Mouse (Mus musculus) C2C12 (cell line): Measurements from ENCODE around the gene Dio1.

Source experiments
- CEBPB ChIP-seq: IDR thresholded peaks from one replicate; pipeline ENCODE4 v1.6.1; 2011; ENCODE audit warnings: low read depth, mild to moderate bottlenecking, control low read depth, moderate library complexity
- CTCF ChIP-seq: IDR thresholded peaks from one replicate; pipeline ENCODE4 v1.5.1; 2011; ENCODE audit not compliant: control insufficient read depth, insufficient read depth, insufficient read length
- MAX ChIP-seq: IDR thresholded peaks from one replicate; pipeline ENCODE4 v1.6.1; 2011; ENCODE audit warnings: mild to moderate bottlenecking, control low read depth

DNA sequence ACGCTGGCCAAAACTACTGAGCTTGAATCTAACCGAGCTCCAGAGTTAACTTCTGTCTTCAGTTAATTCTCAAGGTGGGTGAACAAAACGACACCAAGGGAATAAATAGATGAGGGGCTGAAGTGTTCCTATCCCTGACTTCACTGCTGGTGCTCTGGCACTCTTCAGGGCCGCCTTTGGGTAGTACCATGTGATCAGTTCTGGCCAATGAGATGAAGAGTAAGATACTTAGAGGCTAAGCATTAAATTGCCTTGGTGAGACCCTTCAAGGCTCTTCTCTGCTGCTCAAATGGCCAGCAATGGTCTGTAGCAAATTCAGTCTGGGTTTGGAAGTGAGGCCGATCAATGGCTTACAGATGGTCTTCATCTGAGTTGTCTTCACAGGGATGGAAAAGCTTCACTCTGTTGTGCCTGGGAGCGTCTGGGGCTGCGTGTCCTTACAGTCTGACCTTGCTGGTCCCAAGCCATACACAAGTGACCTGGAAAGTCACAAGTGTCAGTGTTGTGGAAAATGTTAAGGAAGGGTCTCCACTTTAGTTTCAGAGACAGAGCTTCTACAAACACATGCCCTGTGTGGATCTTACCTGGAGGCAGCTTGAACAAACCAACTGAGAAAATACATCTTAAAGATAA is 26.0 kb downstream of the Dio1 start:
- TF ChIP-seq CTCF (no peak), CEBPB (no peak), MAX (no peak)
